Mouse (Mus musculus) T-helper 17 cell (primary cell): ENCODE data around the gene Hps4.

ENCODE experiments used
- in situ Hi-C, 2 experiments: fragments of 300-600 bp; cut with MboI, MseI; formaldehyde crosslinking; loops; 1 replicate in 1 of 2; 2 replicates in 1 of 2; pipeline ENCODE4 v1.15.1; 2025; ENCODE audit warnings: high pct_unique_total_duplicates in 2 of 2

Hps4 gene

DNA sequence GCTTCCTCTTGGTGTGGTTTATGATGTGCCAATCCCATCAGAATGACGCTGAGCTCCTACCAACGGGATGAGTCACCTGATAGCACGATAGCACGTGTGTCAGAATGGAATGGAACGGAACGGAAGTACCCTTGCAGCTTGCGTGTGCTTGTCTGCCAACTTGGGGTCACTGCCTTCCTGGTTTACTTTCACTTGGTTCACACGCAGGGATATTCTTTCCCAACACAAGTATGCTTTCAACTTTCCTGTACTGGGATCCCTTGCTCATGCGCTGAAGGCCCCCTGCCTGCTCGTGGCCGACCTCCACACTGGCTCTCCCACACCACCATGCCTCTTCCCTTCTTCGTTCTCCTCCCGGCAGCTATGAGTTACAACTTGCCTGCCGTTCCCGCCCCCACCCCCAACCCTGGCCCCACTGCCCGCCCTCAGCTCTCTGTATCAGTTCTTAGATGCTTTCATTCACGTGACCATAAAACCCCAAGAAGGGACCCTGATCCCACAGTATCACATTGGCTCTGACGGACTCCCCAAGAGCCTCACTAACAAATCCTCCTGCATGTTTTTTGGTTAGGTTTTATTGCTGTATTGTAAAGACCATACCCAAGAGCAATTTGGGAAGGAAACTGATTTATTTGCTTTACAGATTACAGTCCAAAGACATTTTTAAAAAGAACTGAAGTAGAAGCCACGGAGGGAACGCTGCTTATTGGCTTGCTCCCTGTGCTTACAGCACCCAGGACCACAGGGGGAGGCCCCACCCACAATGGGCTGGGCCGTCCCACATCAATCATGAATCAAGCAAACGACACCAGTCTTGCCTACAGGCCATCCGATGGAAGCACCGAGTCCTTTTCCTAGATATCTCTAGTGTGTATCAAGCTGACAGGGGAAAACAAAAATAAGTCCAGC, 18.0 kb upstream of the Hps4 start:
- in situ Hi-C loops, result no loop called here

DNA sequence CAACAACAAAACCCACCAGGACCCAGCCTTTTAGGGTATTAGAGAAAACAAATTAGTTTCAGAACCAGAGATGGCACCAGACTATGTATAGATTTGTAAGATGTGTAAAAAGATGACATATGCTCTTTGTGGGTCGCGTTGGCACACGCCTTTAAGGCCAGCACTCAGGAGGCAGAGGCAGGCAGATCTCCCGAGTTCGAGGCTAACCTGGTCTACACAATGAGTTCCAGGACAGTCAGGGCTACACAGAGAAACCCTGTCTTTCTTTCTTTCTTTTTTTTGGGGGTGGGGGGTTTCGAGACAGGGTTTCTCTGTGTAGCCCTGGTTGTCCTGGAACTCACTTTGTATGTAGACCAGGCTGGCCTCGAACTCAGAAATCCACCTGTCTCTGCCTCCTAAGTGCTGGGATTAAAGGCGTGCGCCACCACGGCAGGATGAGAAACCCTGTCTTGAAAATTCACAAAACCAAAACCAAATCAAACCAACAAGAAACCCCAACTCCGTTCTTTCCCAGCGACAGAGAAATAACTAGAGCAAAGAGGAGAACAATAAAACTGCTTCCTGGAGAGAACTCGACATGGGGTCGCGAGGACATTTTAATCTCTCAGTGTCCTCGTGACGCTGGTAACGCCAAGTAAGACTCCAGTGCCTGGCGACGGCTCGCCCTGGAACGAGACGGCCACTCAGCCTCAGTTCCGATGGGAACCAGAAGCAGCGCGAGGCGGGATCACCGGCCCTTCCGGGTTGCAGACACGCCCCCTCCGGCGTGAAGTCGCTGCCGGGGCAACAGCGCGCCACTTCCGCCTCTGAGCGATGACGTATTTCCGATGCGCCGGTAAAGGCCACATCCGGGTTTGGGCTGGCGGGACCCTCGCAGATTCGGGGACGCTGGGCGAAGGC, 17.1 kb upstream of the Hps4 start, which contains the start of gene Tfip11:
Gene Tfip11 (plus strand): TSS at position 813 of the 900 bp plus-strand sequence.
- in situ Hi-C loops, result no loop called here

DNA sequence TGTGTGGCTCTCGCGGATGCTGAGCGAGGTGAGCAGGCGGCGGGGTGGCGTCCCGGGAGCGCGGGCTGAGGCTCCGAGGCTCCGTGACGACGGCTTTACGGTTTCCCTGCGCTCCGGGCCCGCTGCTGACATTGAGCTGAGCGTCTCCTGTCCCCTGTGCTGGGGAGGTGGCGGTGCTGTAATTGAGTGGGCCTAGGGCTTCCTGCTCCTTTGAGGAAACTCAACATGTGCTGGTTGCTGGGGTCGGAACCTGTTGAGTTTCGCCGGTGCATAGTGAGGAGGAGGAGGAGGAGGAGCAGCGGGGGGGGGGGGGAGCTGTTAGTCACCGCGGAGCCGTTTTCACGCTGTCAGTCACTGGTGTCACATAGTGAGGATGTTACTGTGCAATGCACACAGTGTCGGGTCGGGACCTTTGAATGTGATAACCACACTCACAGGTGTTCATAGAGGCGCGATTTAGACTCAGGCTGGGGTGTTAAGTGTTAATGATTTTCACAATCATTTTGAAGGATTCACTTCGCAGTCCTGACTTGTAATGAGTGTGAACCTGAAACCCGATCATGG, 16.4 kb upstream of the Hps4 start:
- in situ Hi-C loops, result no loop called here

DNA sequence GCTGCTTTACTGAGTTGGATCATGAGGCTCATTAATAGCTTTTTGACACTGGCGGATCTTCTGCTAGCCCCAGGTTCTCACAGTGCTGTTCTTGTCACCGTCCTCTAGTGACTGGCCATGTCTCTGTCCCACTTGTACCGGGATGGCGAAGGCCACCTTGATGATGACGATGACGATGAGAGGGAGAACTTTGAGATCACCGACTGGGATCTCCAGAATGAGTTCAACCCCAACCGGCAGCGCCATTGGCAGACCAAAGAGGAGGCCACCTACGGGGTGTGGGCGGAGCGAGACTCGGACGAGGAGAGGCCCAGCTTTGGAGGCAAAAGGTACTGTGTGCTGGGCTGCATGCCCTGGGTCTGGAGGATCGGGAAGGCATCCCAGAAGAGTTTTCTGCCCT, 15.0 kb upstream of the Hps4 start:
- in situ Hi-C loops, result no loop called here

DNA sequence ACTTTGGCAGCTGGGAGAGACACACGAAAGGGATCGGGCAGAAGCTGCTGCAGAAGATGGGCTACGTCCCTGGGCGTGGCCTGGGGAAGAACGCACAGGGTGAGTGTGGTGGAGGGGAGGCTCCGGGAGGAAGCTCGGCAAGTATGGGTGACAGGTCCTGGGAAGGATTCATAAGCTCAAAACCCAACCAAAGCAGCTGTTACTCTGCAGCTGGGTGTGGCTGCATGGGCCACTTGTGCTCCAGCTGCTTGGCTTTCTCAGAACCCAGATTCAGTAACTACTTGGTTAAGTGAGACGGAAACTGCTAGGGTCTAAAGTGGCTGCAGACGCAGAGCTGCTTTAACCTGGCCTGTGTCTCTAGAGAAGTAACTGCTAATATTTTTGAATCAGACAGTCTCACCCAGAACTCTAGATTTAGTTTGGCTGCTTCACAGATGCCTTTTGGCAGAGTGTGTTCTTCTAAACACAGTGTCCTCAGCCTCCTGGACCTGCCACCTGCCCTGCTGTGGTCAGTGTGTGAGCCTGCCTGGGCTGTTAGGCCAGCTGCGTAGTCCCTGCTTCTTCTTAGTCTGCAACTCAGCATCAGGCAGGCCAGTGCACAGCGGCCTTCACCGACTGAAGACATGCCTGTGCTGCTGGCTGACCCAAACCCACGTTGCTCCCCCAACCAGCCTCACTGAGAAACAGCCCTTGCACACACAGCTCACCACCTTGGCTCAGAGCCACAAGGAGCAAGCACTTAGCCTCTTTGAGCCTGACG, 12.9 kb upstream of the Hps4 start:
- in situ Hi-C loops, result no loop called here

DNA sequence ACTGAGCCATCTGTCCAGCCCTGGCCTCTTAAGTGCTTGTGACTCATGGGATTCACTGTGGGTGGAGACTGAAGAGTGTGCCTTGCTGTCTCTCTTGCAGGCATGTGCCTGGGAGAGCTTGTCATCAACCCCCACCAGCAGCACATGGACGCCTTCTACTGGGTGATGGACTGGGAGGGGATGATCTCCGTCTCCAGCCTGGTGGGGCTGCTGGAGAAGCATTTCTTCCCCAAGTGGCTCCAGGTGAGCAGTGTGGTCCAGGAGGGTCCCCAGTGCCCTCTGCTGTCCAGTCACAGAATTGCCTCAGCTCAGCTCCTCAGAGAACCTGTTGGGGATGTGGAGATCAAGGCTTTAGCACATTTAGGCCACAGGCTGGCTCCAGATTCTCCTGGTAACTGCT, 7.4 kb upstream of the Hps4 start:
- in situ Hi-C loops, result loop anchor here (5.0 kb wide), 1 partner anchor 93 kb away; no protein-coding TSS in a partner anchor

DNA sequence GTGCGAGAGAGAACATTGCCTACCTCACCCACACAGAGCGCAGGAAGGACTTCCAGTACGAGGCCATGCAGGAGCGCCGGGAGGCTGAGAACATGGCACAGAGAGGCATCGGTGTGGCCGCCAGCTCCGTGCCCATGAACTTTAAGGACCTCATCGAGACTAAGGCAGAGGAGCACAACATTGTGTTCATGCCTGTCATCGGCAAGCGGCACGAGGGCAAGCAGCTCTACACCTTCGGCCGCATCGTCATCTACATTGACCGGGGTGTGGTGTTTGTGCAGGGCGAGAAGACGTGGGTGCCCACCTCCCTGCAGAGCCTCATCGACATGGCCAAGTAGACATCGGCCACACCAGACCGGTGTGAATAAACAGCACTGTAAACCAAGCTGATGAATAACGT, 5.9 kb upstream of the Hps4 start:
- in situ Hi-C loops, result loop anchor here (5.0 kb wide), 1 partner anchor 95 kb away; no protein-coding TSS in a partner anchor

DNA sequence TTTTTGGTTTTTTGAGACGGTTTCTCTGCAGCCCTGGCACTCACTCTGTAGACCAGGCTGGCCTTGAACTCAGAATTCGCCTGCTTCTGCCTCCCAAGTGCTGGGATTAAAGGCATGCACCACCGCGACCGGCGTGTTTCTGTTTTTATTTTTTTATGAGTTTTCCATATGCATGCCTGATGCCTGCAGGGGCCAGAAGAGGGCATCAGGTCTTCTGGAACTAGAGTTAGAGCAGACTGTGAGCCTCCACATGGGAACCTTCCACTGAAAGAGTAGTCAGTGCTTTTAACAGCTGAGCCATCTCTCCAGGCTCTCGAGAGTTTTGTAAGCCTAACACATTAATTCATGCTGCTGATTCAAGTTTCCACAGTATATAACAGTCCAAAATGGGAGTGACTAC, 3.7 kb upstream of the Hps4 start:
- in situ Hi-C loops, result loop anchor here (5.0 kb wide), 1 partner anchor 97 kb away; no protein-coding TSS in a partner anchor

DNA sequence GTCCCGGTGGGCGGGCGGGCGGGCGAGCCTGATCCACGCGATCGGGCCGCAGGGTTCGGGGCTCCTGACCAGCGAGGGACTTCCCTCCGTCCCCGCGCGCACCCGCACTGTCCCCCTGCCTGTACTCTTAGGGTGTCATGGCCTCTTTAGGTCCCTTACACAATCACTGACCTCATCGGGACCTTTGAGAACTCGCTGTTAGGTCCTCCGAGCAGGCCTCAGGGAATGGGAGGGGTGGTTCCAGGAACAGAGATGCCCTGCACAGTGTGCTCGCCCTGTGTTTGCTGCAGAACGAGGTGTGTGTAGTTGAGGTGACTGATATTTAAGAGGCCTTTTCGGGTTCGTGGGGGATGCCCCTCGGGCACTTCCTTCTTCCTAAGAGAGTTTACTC, 317 bp downstream of the Hps4 start:
- in situ Hi-C loops, result no loop called here

DNA sequence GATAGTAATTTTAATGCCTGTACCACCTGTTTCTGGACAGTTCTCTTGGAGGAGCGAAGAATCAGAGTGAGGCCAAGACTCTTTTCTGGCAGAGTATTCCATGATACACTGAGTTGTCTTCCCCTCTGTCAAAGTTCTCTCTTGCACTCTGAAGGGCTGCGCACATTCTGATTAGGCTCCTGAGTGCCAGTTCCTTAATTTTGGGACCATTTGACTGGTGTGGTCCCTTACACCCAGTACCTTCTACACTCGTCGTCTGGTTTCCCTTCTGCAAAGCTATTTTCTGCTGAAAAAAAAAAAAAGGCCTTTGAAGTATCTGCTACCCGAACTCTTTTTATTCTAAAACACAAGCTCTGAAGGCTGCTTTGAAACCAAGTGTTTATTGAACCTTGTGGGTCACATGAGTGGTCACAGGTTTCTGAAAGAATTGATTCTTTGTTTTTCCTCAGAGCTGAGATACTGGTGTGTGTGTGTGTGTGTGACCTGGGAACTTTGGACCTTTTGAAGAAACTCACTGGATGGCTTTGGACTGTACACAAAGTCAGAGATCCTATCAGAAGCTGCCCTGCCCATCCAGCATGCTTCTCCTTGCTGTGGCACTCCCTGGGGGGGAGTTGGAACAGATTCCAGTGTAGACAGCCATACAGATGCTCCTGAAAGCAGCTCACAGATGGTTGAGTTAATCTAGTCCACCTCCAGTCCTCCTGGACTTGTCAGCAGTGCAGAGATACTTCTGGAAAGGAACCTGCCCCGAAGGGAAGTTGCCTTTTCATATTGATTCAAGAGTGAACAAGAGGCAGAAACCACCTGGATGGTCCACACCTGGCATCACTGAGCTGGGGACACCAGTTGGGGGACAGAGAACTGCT, 1.4 kb downstream of the Hps4 start:
- in situ Hi-C loops, result no loop called here

DNA sequence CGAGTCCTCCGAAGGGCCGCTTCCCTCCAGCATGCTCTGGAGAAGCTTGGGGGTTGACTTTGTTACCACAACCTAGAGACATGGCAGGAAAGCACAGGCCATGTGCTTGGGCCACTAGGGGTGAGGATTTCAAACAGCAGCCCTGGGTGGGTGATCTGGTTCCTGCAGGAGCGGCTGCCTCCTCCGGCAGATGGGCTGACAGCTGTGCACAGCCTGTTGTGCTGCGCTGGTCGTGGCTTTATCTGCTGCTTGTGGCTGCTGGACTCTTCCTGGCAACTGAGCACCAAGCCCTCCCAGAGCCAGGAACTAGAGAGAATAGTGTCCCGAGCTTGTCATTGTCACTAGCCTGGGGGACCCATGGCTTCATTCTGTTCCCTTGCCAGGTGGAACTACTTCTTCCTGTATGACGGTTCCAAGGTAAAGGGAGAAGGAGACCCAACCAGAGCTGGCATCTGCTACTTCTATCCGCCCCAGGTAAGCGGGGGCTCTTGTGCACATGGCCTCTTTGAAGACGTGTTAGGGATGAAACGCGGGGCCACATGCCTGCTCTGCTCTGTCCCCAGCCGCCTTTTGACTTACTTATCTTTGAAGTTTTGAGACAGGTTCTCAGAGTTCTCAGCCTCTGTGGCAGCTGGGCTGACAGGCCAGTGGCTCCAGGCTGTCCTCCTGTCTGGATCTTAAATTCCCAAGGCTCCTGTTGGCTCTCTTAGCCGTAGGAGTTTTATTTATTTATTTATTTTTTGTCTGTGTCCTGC, 3.5 kb downstream of the Hps4 start:
- in situ Hi-C loops, result no loop called here

DNA sequence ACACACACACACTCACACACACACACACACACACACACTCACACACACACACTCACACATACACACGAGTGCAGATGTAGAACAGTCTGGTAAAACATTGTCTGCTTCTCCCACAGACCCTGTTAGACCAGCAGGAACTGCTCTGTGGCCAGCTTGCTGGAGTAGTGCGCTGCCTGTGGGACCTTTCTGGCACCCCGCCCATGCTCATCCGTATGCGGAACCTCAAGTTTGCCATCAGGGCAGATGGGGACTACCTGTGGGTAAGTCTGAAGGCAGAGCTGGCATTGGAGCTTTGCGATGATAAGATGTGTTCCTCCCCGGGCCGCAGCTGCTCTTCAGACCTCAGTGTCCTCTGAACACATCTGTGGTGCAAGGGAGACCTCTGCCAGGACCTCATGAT, 6.3 kb downstream of the Hps4 start:
- in situ Hi-C loops, result no loop called here

DNA sequence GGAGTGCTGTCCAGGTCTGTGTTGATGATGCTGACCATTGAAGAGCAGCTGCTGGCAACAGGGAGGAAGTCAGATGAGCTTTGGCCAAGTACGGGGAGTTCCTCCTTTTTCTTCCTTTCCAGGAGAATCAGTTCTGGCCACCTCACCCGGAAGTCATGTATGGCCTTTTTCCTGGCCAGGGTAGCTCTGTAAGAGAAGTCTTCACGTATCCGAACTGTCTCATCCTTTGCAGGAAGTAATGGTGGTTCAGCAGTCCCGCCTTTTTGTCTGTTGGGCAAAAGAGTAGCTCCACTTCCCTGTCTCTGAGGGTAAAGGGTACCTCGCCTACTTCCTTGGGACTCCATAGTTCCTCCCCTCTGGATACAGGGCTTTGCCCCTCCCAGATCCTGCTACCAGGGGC, 12.6 kb downstream of the Hps4 start:
- in situ Hi-C loops, result no loop called here

DNA sequence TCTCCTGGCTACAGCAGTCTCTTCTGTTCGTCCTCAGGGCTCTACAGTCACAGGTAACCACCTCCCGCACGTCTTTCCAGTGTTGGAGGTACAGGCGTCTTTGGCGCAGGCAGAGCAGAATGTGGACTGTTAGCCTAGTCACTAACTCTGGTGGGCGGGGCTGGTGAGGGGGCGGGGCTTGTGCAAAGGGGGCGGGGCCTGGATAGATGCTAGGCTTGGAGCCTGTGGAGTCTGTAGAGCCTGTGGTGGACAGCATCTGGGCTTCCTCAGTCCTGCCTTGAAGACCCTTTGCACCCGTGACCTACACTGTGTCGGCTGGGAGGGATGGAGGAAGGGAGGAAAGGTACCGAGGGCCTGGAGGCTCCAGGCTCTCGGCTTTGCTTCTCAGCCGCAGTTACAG, 13.0 kb downstream of the Hps4 start, which contains the start of gene Gm6583:
Gene Gm6583 (minus strand): TSS at position 124 of the 400 bp plus-strand sequence.
- in situ Hi-C loops, result no loop called here

DNA sequence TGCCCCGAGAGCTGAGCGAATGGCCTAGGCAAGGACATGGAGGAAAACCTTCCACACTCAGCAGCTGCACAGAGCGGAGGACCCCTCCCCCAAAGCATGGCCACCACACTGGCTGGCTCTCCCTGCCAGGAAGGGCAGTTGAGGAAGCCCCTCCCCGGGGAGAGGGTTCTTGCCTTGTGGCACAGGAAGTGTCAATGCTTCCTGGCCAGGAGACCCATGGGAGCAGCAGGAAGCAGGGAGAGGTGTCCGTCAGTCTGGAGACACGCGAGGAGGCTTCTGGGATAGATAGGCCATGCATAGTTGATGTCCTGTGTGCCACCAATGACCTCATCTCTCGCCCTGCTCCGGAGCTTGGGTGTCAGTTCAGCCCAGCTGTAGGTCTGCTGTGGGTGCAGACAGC, 13.4 kb downstream of the Hps4 start:
- in situ Hi-C loops, result no loop called here

DNA sequence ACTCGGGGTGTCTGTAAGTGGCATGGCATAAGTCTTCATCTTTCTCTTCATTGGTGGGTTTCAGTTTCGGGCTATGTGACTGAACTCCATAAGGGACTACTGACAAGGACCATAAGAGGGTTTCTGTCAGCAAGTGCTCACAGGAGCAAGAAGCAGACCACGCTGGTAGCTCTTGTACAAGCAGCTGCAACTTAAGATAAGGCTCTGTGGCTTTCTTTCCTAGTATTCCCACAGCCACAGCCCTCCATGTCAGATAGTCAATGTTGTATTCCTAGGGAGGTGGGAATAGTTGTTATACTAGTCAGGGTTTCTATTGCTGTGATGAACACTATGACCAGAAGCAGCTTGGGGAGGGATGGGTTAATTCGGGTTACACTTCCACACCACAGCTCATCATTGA, 16.6 kb downstream of the Hps4 start:
- in situ Hi-C loops, result no loop called here

DNA sequence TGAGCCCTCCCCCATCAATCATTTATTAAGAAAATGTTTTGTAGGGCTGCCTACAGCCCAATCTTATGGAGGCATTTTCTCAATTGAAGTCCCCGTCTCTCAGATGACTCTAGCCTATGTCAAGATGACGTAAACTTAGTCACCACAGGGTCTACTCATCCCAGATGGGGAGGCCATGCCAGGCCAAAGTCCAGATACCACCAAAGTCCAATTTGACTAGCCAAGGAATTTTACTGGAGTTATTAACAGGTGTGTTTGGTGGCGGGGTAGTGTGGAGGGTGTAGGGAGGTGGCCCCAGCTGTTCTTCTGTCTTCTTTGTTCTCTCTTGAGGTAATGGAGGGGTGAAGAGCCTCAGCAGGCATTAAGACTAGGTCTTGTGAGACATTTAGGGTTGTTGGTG, 17.2 kb downstream of the Hps4 start:
- in situ Hi-C loops, result loop anchor here in 1 of 2 experiments (10.0 kb wide), 1 partner anchor 425 kb away; no protein-coding TSS in a partner anchor

DNA sequence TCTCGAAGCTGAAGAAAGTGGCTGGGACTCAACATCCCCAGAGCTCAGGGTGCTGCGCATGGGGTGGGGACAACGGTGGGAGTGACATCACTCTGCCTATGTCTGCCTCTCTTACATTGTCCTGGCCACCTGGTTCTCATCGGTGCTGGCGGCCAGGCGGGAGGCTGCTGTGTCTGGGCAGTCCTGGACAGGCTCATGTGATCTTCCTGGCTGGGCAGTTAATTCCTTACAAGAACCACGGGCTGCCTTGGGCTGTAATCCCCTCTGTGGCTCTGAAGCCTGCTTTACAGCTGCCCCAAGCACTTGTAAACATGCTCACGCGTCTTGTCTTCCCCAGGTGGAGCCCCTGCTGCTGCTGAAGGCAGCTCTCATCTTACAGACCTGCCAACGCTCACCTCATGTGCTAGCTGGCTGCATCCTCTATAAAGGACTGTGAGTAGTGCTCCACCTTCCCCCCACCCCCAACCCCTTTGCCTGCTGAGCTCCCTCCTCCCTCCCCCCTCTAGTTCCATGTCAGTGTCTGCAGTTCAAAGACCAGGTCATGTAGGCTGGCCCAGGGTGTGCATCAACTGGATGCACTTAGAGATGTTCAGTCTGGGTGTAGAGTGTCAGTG, 21.4 kb downstream of the Hps4 start:
- in situ Hi-C loops, result loop anchor here in 1 of 2 experiments (10.0 kb wide), 1 partner anchor 429 kb away; no protein-coding TSS in a partner anchor

DNA sequence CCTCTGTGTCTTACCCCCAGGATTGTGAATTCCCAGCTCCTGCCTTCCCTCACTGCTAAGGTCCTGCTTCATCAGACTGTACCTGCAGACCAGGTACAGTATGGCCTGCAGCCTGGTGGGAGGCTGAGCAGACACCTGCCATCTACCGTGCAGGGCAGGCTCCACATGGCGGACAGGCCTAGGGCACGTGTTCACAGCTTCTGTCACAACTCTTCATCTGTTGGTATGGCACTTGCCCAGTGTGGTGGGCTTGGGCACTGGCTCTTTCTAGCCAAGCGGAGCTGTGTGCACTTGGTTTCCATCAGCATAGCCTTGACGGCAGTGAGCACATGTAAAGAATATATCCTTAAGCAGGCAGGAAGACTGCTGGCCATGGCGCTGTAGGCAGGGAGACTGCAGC, 24.0 kb downstream of the Hps4 start:
- in situ Hi-C loops, result loop anchor here in 1 of 2 experiments (10.0 kb wide), 1 partner anchor 432 kb away; no protein-coding TSS in a partner anchor
